Mouse (Mus musculus) ES-E14 (cell line): ENCODE results near the gene Ccl11. TPM values are rescaled to one million over a fixed set of nuclear protein-coding genes. Genes with fewer than 3 reads are reported as not detected.

Source experiments
- DNase-seq: peaks from one replicate; pipeline ENCODE4 v3.0.0-alpha.2; 2013; ENCODE audit warnings: low read depth, low spot score
- H3K27ac ChIP-seq: 2 replicates; pipeline ENCODE4 v1.5.1; 2012; ENCODE audit warnings: low read depth, mild to moderate bottlenecking, low read length, moderate library complexity, mixed read lengths; ENCODE audit not compliant: poor library complexity, insufficient read depth, severe bottlenecking
- H3K36me3 ChIP-seq: 2 replicates; pipeline ENCODE4 v1.6.1; 2012; ENCODE audit warnings: mild to moderate bottlenecking, low read length, moderate library complexity, mixed read lengths; ENCODE audit not compliant: control insufficient read depth, poor library complexity, insufficient read depth, severe bottlenecking
- H3K4me1 ChIP-seq, 2 experiments: fragments of 150-350 bp in 1 of 2; sonication (generic) in 1 of 2; 2 replicates each; pipeline ENCODE4 v1.6.1; 2012; ENCODE audit warnings: low read length in 2 of 2, mild to moderate bottlenecking in 1 of 2, mixed read lengths in 1 of 2; ENCODE audit not compliant: control insufficient read depth in 2 of 2, insufficient read depth in 2 of 2, poor library complexity in 1 of 2
- H3K4me3 ChIP-seq, 2 experiments: fragments of 150-350 bp in 1 of 2; sonication (generic) in 1 of 2; 2 replicates each; pipeline ENCODE4 v1.5.1; 2012; ENCODE audit warnings: low read length in 2 of 2, low read depth in 1 of 2, mild to moderate bottlenecking in 1 of 2, mixed read lengths in 1 of 2; ENCODE audit not compliant: insufficient read depth in 1 of 2, poor library complexity in 1 of 2, severe bottlenecking in 1 of 2
- H3K9ac ChIP-seq: 2 replicates; pipeline ENCODE4 v1.6.1; 2012; ENCODE audit warnings: low read depth, mild to moderate bottlenecking, low read length, mixed read lengths; ENCODE audit not compliant: poor library complexity, insufficient read depth, severe bottlenecking
- H3K9me3 ChIP-seq: fragments of 150-350 bp; sonication (generic); 2 replicates; pipeline ENCODE4 v1.6.1; 2012; ENCODE audit warnings: low read depth, mild to moderate bottlenecking, low read length; ENCODE audit not compliant: control insufficient read depth, insufficient read depth
- CHD2 ChIP-seq: IDR thresholded peaks from 2 replicates; pipeline ENCODE4 v1.6.1; 2014; ENCODE audit warnings: mild to moderate bottlenecking, low read depth, low read length, inconsistent platforms
- HCFC1 ChIP-seq: IDR thresholded peaks from 2 replicates; pipeline ENCODE4 v1.6.1; 2012; ENCODE audit warnings: low read length, inconsistent platforms, borderline replicate concordance; ENCODE audit not compliant: insufficient read depth
- MAFK ChIP-seq: IDR thresholded peaks from 2 replicates; pipeline ENCODE4 v1.6.1; 2014; ENCODE audit warnings: mild to moderate bottlenecking, low read depth, low read length, inconsistent platforms; ENCODE audit not compliant: insufficient read depth
- ZC3H11A ChIP-seq: IDR thresholded peaks from 2 replicates; pipeline ENCODE4 v1.6.1; 2012; ENCODE audit warnings: low read depth, mild to moderate bottlenecking, inconsistent platforms, low read length, borderline replicate concordance
- ZNF384 ChIP-seq: IDR thresholded peaks from 2 replicates; pipeline ENCODE4 v1.6.1; 2012; ENCODE audit warnings: low read depth, low read length, inconsistent platforms
- in situ Hi-C, 2 experiments: fragments of 600-800 bp; cut with MboI; formaldehyde crosslinking; loops; one replicate each; pipeline ENCODE4 v1.15.1; 2025; ENCODE audit warnings: low sequenced_read_pairs in 2 of 2, inconsistent platforms in 1 of 2; ENCODE audit not compliant: unreplicated experiment in 2 of 2
- total RNA-seq: library from RNA; depleted of rRNA; stranded (reverse); fragments of 300-350 nt; gene quantifications from 2 replicates; pipeline ENCODE4 v1.2.3, GENCODE M21; 2012

The Ccl11 gene
- total RNA-seq, 1 experiment: not detected

- TF ChIP-seq HCFC1 (no peak), ZNF384 (no peak), ZC3H11A (no peak), CHD2 (no peak), MAFK (no peak)
- Histone ChIP-seq H3K36me3 (no peaks in the 10 kb centered on the region), H3K4me1 (no peaks in the 10 kb centered on the region), H3K9me3 (no peaks in the 10 kb centered on the region), H3K27ac (no peak overlapping the region), H3K9ac (no peak overlapping the region), H3K4me3 (no peak overlapping the region)
- in situ Hi-C loops: no loop called here
- no peak for DNase-seq
Observed at GRCm38 (mm10) chr11:82099511-82100323, 42.1 kb downstream of the Ccl11 start.

- no peak overlapping the region for H3K4me3 ChIP-seq
- no peaks in the 10 kb centered on the region for H3K36me3 ChIP-seq
- H3K27ac ChIP-seq: no peak overlapping the region
- in situ Hi-C loops: no loop called here
- no peak for DNase-seq
- TF ChIP-seq CHD2 (no peak), ZNF384 (no peak), ZC3H11A (no peak)
- H3K9me3 ChIP-seq: no peaks in the 10 kb centered on the region
- no peak overlapping the region for H3K9ac ChIP-seq
- H3K4me1 ChIP-seq: no peaks in the 10 kb centered on the region
Observed at GRCm38 (mm10) chr11:82101087-82101486, 43.5 kb downstream of the Ccl11 start.

GRCm38 (mm10) chr11:82101529-82101928 lies 43.9 kb downstream of the Ccl11 start, which contains the start of gene Ccl12:
Ccl12 (plus strand) TSS chr11:82101845.
- in situ Hi-C loops: no loop called here
- Histone ChIP-seq H3K4me1 (no peaks in the 10 kb centered on the region), H3K36me3 (no peaks in the 10 kb centered on the region), H3K4me3 (no peak within 1 kb of the TSS), H3K27ac (no peak within 1 kb of the TSS), H3K9ac (no peak within 1 kb of the TSS), H3K9me3 (no peaks in the 10 kb centered on the region)
- no peak for TF ChIP-seq ZC3H11A
- no peak for TF ChIP-seq HCFC1
- no peak for TF ChIP-seq MAFK
- TF ChIP-seq CHD2: no peak
- TF ChIP-seq ZNF384: no peak
- DNase-seq: no peak

- Histone ChIP-seq H3K27ac (no peak overlapping the region), H3K9ac (no peak overlapping the region), H3K9me3 (no peaks in the 10 kb centered on the region), H3K36me3 (no peaks in the 10 kb centered on the region), H3K4me1 (no peaks in the 10 kb centered on the region), H3K4me3 (no peak overlapping the region)
- DNase-seq: no peak
- in situ Hi-C loops: no loop called here
- TF ChIP-seq HCFC1 (no peak), CHD2 (no peak), ZNF384 (no peak), MAFK (no peak), ZC3H11A (no peak)
Observed at GRCm38 (mm10) chr11:82109611-82110010, 52.0 kb downstream of the Ccl11 start.
